ENCODE assay signal across 8 mouse cellular contexts in the genomic region with DNA sequence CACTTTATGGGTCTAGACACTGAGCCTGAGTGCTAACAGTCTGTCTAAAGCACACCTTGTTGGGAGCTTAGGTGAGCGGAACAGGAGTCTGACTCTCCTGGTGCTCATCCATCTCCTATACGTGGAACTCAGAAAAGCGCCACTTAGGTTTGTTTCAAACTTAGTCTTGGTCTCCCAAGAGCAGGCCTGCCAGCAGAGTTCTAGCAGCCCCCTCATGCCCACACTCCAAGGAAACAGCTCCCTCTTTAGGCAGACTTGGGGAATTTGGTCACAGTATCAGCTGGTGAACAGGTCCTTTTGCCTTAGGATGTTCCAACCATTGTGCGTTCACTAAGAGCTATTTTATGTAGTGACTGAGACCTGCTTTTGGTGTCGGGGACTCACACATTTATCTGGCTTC.
DNase-seq lines count a peak whose midpoint lies in the region; ATAC-seq and TF ChIP-seq lines count a peak whose summit lies in the region.

No protein-coding gene starts in this region.

- no peak overlapping the region for H3K27ac ChIP-seq in midbrain, embryonic 10.5 days (replicated peaks)
- H3K27ac ChIP-seq in midbrain, embryonic 15.5 days = no peak overlapping the region
- H3K27ac ChIP-seq in forebrain, postnatal 0 days (ENCODE audit: low read depth, low read length) = no peak overlapping the region
- H3K27ac ChIP-seq in limb, embryonic 12.5 days = no peak overlapping the region

- no peak for ATAC-seq in midbrain, embryonic 15.5 days (replicated peaks)
- peak; percentile 67; the same call in 1 of the 2 replicates for ATAC-seq in forebrain, postnatal 0 days
- ATAC-seq in limb, embryonic 12.5 days (ENCODE audit: insufficient number of reproducible peaks, insufficient read depth, low FRiP score, low TSS enrichment, low read depth) = 0 out of 2 replicates have a peak, but pooled peaks have one; percentile 47

- no peak overlapping the region for H3K4me3 ChIP-seq in midbrain, embryonic 10.5 days
- H3K4me3 ChIP-seq in midbrain, embryonic 15.5 days = no peak overlapping the region
- no peak overlapping the region for H3K4me3 ChIP-seq in forebrain, postnatal 0 days (ENCODE audit: low read depth, low read length)
- no peak overlapping the region for H3K4me3 ChIP-seq in limb, embryonic 12.5 days (replicated peaks)

- no peaks in the 10 kb centered on the region for H3K9me3 ChIP-seq in midbrain, embryonic 10.5 days (replicated peaks)
- no peaks in the 10 kb centered on the region for H3K9me3 ChIP-seq in midbrain, embryonic 15.5 days
- H3K9me3 ChIP-seq in forebrain, postnatal 0 days (ENCODE audit: low read length) = no peaks in the 10 kb centered on the region
- H3K9me3 ChIP-seq in limb, embryonic 12.5 days = no peaks in the 10 kb centered on the region

- no peaks in the 10 kb centered on the region for H3K4me1 ChIP-seq in midbrain, embryonic 10.5 days
- H3K4me1 ChIP-seq in midbrain, embryonic 15.5 days = no peaks in the 10 kb centered on the region
- H3K4me1 ChIP-seq in forebrain, postnatal 0 days (ENCODE audit: insufficient read depth) = no peaks in the 10 kb centered on the region
- no peaks in the 10 kb centered on the region for H3K4me1 ChIP-seq in limb, embryonic 12.5 days (replicated peaks)

- peak; percentile 81 for TF ChIP-seq CTCF in forebrain, postnatal 0 days (IDR thresholded peaks at IDR 0.05; ENCODE audit: low read depth)

- no peaks in the 10 kb centered on the region for H3K27me3 ChIP-seq in midbrain, embryonic 10.5 days (ENCODE audit: low read depth, poor library complexity, severe bottlenecking)
- no peaks in the 10 kb centered on the region for H3K27me3 ChIP-seq in midbrain, embryonic 15.5 days (replicated peaks)
- H3K27me3 ChIP-seq in forebrain, postnatal 0 days (ENCODE audit: insufficient read depth, low read length) = no peaks in the 10 kb centered on the region
- H3K27me3 ChIP-seq in limb, embryonic 12.5 days = peaks cover 12% of the 10 kb centered on the region

- H3K36me3 ChIP-seq in midbrain, embryonic 10.5 days = no peaks in the 10 kb centered on the region
- H3K36me3 ChIP-seq in midbrain, embryonic 15.5 days (replicated peaks) = no peaks in the 10 kb centered on the region
- H3K36me3 ChIP-seq in forebrain, postnatal 0 days (ENCODE audit: insufficient read depth) = no peaks in the 10 kb centered on the region
- H3K36me3 ChIP-seq in limb, embryonic 12.5 days = no peaks in the 10 kb centered on the region

- 59% methylated on average over 5 of the region's 5 CpGs for WGBS in midbrain, embryonic 10.5 days
- WGBS in midbrain, embryonic 15.5 days = 48% methylated on average over 5 of the region's 5 CpGs
- 52% methylated on average over 5 of the region's 5 CpGs for WGBS in forebrain, postnatal 0 days
- WGBS in limb, embryonic 12.5 days = 47% methylated on average over 5 of the region's 5 CpGs

- no peak overlapping the region for H3K4me2 ChIP-seq in midbrain, embryonic 15.5 days
- H3K4me2 ChIP-seq in forebrain, postnatal 0 days (ENCODE audit: low read depth) = no peak overlapping the region
- no peak overlapping the region for H3K4me2 ChIP-seq in limb, embryonic 12.5 days

- H3K9ac ChIP-seq in midbrain, embryonic 15.5 days = no peak overlapping the region
- H3K9ac ChIP-seq in forebrain, postnatal 0 days = no peak overlapping the region
- H3K9ac ChIP-seq in limb, embryonic 12.5 days (replicated peaks) = no peak overlapping the region

- intact Hi-C loops in gastrocnemius, postnatal 14 days (cut with DNase I; ENCODE audit: low total_unique reads) = loop anchor here (10.0 kb wide), 1 partner anchor 397 kb away; no protein-coding TSS in a partner anchor

- DNase-seq in cerebellum, postnatal 14 days = peak; percentile 31
- no peak for DNase-seq in cerebellum, adult 9-11 months
- DNase-seq in midbrain, embryonic 10.5 days (ENCODE audit: low spot score) = peak; percentile 20
- peak; percentile 58 for DNase-seq in forebrain, postnatal 0 days
- peak; percentile 9 to 14 for DNase-seq in right cerebral cortex, postnatal 36 days (ENCODE audit: low spot score in 2 of 2)
- no peak for DNase-seq in gastrocnemius, postnatal 14 days

Comparison
In these comparisons a context has a peak if more than half of its experiments do, and no peak if none do; other contexts are left out.
1. DNase-seq: peak in cerebellum, postnatal 14 days (2 of 2), midbrain, embryonic 10.5 days (single experiment), forebrain, postnatal 0 days (single experiment) and right cerebral cortex, postnatal 36 days (2 of 2); none in cerebellum, adult 9-11 months (single experiment) and gastrocnemius, postnatal 14 days (single experiment).